In the genomic region with DNA sequence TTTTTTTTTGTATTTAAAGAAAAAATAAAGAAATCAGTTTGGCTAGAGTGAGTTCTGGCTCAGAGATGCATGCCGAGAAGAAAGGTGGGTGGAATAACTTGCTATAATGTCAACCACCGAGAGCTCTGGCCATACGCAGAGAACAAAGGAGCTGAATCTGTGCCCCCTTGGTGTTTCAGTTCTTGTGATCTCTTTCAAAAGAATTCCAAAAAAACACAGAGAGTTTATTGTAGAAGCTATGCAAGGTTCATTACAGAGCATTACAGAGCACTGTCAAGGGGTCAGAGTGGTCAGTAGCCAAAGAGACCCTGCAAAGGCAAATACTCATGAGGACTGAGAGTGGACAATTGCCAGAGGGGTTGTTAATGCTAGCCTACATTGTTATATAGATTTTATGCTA, we compare ENCODE assay signal across 25 mouse cellular contexts.
A peak's percentile ranks its signal among the peaks of the same experiment; 100 is the strongest.
DNase-seq lines count a peak whose midpoint lies in the region; ATAC-seq and TF ChIP-seq lines count a peak whose summit lies in the region.
"Had no signal": no experiment of that assay in that cellular context is flagged by ENCODE, and none has a peak within 500 bp of the region (broad histone marks: within the 10 kb centered on the region; RNA-seq: fewer than 3 reads in every experiment).

No protein-coding gene starts in this region.

- H3K36me3 ChIP-seq in hindbrain, embryonic 10.5 days = no peaks in the 10 kb centered on the region
- no peaks in the 10 kb centered on the region for H3K36me3 ChIP-seq in hindbrain, embryonic 14.5 days (replicated peaks; ENCODE audit: control insufficient read depth, insufficient read depth)
- H3K36me3 ChIP-seq: heart, embryonic 15.5 days; hindbrain, embryonic 15.5 days; intestine, embryonic 15.5 days; liver, embryonic 12.5 days; neural tube, embryonic 13.5 days had no signal

- no peak for ATAC-seq in hindbrain, embryonic 14.5 days (ENCODE audit: low FRiP score)
- ATAC-seq: CD4-positive, CD25-positive, alpha-beta regulatory T cell, adult 4 months; intestine, embryonic 15.5 days; liver, embryonic 12.5 days had no signal

- H3K4me3 ChIP-seq in hindbrain, embryonic 10.5 days = no peak overlapping the region
- H3K4me3 ChIP-seq in hindbrain, embryonic 14.5 days (replicated peaks; ENCODE audit: low read length) = no peak overlapping the region
- H3K4me3 ChIP-seq: erythroblast, embryonic 14.5 days; heart, embryonic 15.5 days; hindbrain, embryonic 15.5 days; intestine, embryonic 15.5 days; liver, embryonic 12.5 days; neural tube, embryonic 13.5 days had no signal

- H3K9me3 ChIP-seq in hindbrain, embryonic 10.5 days = no peaks in the 10 kb centered on the region
- H3K9me3 ChIP-seq in hindbrain, embryonic 14.5 days (ENCODE audit: control insufficient read depth, low read length) = no peaks in the 10 kb centered on the region
- H3K9me3 ChIP-seq: heart, embryonic 15.5 days; hindbrain, embryonic 15.5 days; intestine, embryonic 15.5 days; liver, embryonic 12.5 days; neural tube, embryonic 13.5 days had no signal

- TF ChIP-seq POLR2A in brain, embryonic 14.5 days (IDR thresholded peaks at IDR 0.05; ENCODE audit: borderline replicate concordance, extremely low read depth, insufficient read depth, insufficient read length, poor library complexity, severe bottlenecking) = no peak

- peaks cover 14% of the 10 kb centered on the region for H3K4me1 ChIP-seq in hindbrain, embryonic 10.5 days (replicated peaks)
- H3K4me1 ChIP-seq in hindbrain, embryonic 14.5 days (replicated peaks; ENCODE audit: control insufficient read depth, insufficient read depth, low read length) = no peaks in the 10 kb centered on the region
- H3K4me1 ChIP-seq: heart, embryonic 15.5 days; hindbrain, embryonic 15.5 days; intestine, embryonic 15.5 days; liver, embryonic 12.5 days; neural tube, embryonic 13.5 days had no signal

- no peak for TF ChIP-seq CTCF in brain, embryonic 14.5 days (IDR thresholded peaks at IDR 0.05; ENCODE audit: borderline replicate concordance, extremely low read depth, insufficient read depth, insufficient read length)

- WGBS in hindbrain, embryonic 10.5 days = 13% methylated on average over 3 of the region's 3 CpGs
- WGBS in hindbrain, embryonic 14.5 days = 10% methylated on average over 3 of the region's 3 CpGs

- no peak overlapping the region for H3K4me2 ChIP-seq in hindbrain, embryonic 14.5 days (replicated peaks)
- H3K4me2 ChIP-seq: heart, embryonic 15.5 days; hindbrain, embryonic 15.5 days; intestine, embryonic 15.5 days; liver, embryonic 12.5 days; neural tube, embryonic 13.5 days had no signal

- peak; percentile 29 for DNase-seq in hindbrain, embryonic 10.5 days (ENCODE audit: low spot score)
- no peak for DNase-seq in hindbrain, embryonic 14.5 days (ENCODE audit: low spot score)
- peak; percentile 9 for DNase-seq in Muller cell, postnatal 12 days (ENCODE audit: inconsistent ontology term)
- DNase-seq in brain, embryonic 14.5 days (ENCODE audit: low read depth) = peak; percentile 60
- peak; percentile 34 for DNase-seq in mesoderm, embryonic 11.5 days (ENCODE audit: low read depth, low spot score)
- no peak for DNase-seq in lung, adult 18-20 months
- DNase-seq in cerebellum, adult 11-12 months = no peak
- no peak for DNase-seq in gastrocnemius, postnatal 25 days
- DNase-seq: adrenal gland, postnatal 25 days; cerebellum, adult 8-10 months; cerebellum, postnatal 25 days; gastrocnemius, postnatal 10 days; kidney, adult 2 months; kidney, postnatal 4 days; left cerebral cortex, postnatal 4 days; lung, adult 2 months; lung, postnatal 10 days had no signal

- no peak overlapping the region for H3K9ac ChIP-seq in hindbrain, embryonic 14.5 days
- H3K9ac ChIP-seq: heart, embryonic 15.5 days; hindbrain, embryonic 15.5 days; intestine, embryonic 15.5 days; liver, embryonic 12.5 days; neural tube, embryonic 13.5 days had no signal

- no peaks in the 10 kb centered on the region for H3K27me3 ChIP-seq in hindbrain, embryonic 10.5 days (ENCODE audit: insufficient read depth, poor library complexity, severe bottlenecking)
- H3K27me3 ChIP-seq in hindbrain, embryonic 14.5 days (ENCODE audit: control insufficient read depth, insufficient read depth, low read length) = no peaks in the 10 kb centered on the region
- H3K27me3 ChIP-seq: heart, embryonic 15.5 days; hindbrain, embryonic 15.5 days; intestine, embryonic 15.5 days; liver, embryonic 12.5 days; neural tube, embryonic 13.5 days had no signal

- no peak overlapping the region for H3K27ac ChIP-seq in hindbrain, embryonic 10.5 days
- no peak overlapping the region for H3K27ac ChIP-seq in hindbrain, embryonic 14.5 days
- H3K27ac ChIP-seq: heart, embryonic 15.5 days; hindbrain, embryonic 15.5 days; intestine, embryonic 15.5 days; liver, embryonic 12.5 days; macrophage; neural tube, embryonic 13.5 days had no signal

Comparison
In these comparisons a context has a peak if more than half of its experiments do, and no peak if none do; other contexts are left out.
1. DNase-seq: peak in hindbrain, embryonic 10.5 days (single experiment), Muller cell, postnatal 12 days (single experiment), brain, embryonic 14.5 days (single experiment) and mesoderm, embryonic 11.5 days (single experiment); none in hindbrain, embryonic 14.5 days (single experiment), lung, adult 18-20 months (0 of 2), cerebellum, adult 11-12 months (single experiment) and gastrocnemius, postnatal 25 days (single experiment).